Mouse (Mus musculus): ENCODE measurements around the gene Glod4. TPM values are rescaled to one million over a fixed set of nuclear protein-coding genes. Genes with fewer than 3 reads are reported as not detected.

Gene Glod4
- polyA plus RNA-seq (2015; fragmentation: Nextera tagmentation; extraction: Ambion mirVana) = 122 and 126 TPM in 2 replicates

GRCm38 (mm10) chr11:76242901-76243810, at the start of gene Glod4, which contains the start of gene Mrm3:
TSS of gene Glod4 (minus strand) at chr11:76243725.
TSS of gene Mrm3 (plus strand) at chr11:76243715.
- Histone ChIP-seq H3K27me3 (ENCODE audit: control insufficient read depth, insufficient read depth, low read depth, low read length) (no peaks in the 10 kb centered on the region), H3K27ac (ENCODE audit: low read length) (peak within 1 kb of the TSS; percentile 53; the same call in 1 of the 2 replicates), H3K4me1 (replicated peaks; ENCODE audit: control insufficient read depth, insufficient read depth, low read length) (peaks cover 10% of the 10 kb centered on the region), H3K9ac (ENCODE audit: low read length) (peak within 1 kb of the TSS; percentile 94), H3K4me3 (ENCODE audit: low read length) (peak within 1 kb of the TSS; percentile 89), H3K36me3 (ENCODE audit: control insufficient read depth, insufficient read depth, low read length) (peaks cover 5% of the 10 kb centered on the region; the same call in 1 of the 2 replicates), H3K4me2 (ENCODE audit: low read depth, low read length) (peak within 1 kb of the TSS; percentile 89), H3K9me3 (ENCODE audit: control insufficient read depth, low read length) (no peaks in the 10 kb centered on the region)
- under 1% methylated on average over 61 of the region's 61 CpGs for whole genome bisulfite sequencing
- ATAC-seq (ENCODE audit: low read depth) = peak; percentile 94

GRCm38 (mm10) chr11:76292831-76293230, 49.3 kb upstream of the Glod4 start:
- WGBS = 56% methylated on average over 6 of the region's 6 CpGs
- Histone ChIP-seq H3K27ac (ENCODE audit: low read length) (peak overlapping the region; percentile 89), H3K4me1 (replicated peaks; ENCODE audit: control insufficient read depth, insufficient read depth, low read length) (peaks cover 33% of the 10 kb centered on the region), H3K9ac (ENCODE audit: low read length) (no peak overlapping the region), H3K4me2 (ENCODE audit: low read depth, low read length) (peak overlapping the region; percentile 34), H3K27me3 (ENCODE audit: control insufficient read depth, insufficient read depth, low read depth, low read length) (no peaks in the 10 kb centered on the region), H3K4me3 (ENCODE audit: low read length) (peak overlapping the region; percentile 3; the same call in 1 of the 2 replicates), H3K36me3 (ENCODE audit: control insufficient read depth, insufficient read depth, low read length) (no peaks in the 10 kb centered on the region), H3K9me3 (ENCODE audit: control insufficient read depth, low read length) (no peaks in the 10 kb centered on the region)
- ATAC-seq (ENCODE audit: low read depth) = peak; percentile 44

- Histone ChIP-seq H3K27ac (ENCODE audit: low read length) (peak overlapping the region; percentile 89), H3K9me3 (ENCODE audit: control insufficient read depth, low read length) (no peaks in the 10 kb centered on the region), H3K4me2 (ENCODE audit: low read depth, low read length) (peak overlapping the region; percentile 34), H3K4me1 (replicated peaks; ENCODE audit: control insufficient read depth, insufficient read depth, low read length) (peaks cover 34% of the 10 kb centered on the region), H3K27me3 (ENCODE audit: control insufficient read depth, insufficient read depth, low read depth, low read length) (no peaks in the 10 kb centered on the region), H3K9ac (ENCODE audit: low read length) (peak overlapping the region; percentile 44; the same call in 1 of the 2 replicates), H3K4me3 (ENCODE audit: low read length) (peak overlapping the region; percentile 3; the same call in 1 of the 2 replicates), H3K36me3 (ENCODE audit: control insufficient read depth, insufficient read depth, low read length) (no peaks in the 10 kb centered on the region)
- 21% methylated on average over 15 of the region's 15 CpGs for WGBS
- ATAC-seq (ENCODE audit: low read depth) = peak; percentile 76
These were observed 48.9 kb upstream of the Glod4 start for GRCm38 (mm10) chr11:76292398-76292797.

GRCm38 (mm10) chr11:76291960-76292359, 48.4 kb upstream of the Glod4 start:
- H3K4me3 ChIP-seq (ENCODE audit: low read length) = no peak overlapping the region
- peak overlapping the region; percentile 34 for H3K4me2 ChIP-seq (ENCODE audit: low read depth, low read length)
- no peaks in the 10 kb centered on the region for H3K36me3 ChIP-seq (ENCODE audit: control insufficient read depth, insufficient read depth, low read length)
- WGBS = 48% methylated on average over 4 of the region's 4 CpGs
- H3K27ac ChIP-seq (ENCODE audit: low read length) = peak overlapping the region; percentile 89
- peaks cover 39% of the 10 kb centered on the region for H3K4me1 ChIP-seq (replicated peaks; ENCODE audit: control insufficient read depth, insufficient read depth, low read length)
- no peaks in the 10 kb centered on the region for H3K9me3 ChIP-seq (ENCODE audit: control insufficient read depth, low read length)
- H3K9ac ChIP-seq (ENCODE audit: low read length) = peak overlapping the region; percentile 44; the same call in 1 of the 2 replicates
- peak; percentile 59 for ATAC-seq (ENCODE audit: low read depth)
- no peaks in the 10 kb centered on the region for H3K27me3 ChIP-seq (ENCODE audit: control insufficient read depth, insufficient read depth, low read depth, low read length)

- peaks cover 50% of the 10 kb centered on the region for H3K4me1 ChIP-seq (replicated peaks; ENCODE audit: control insufficient read depth, insufficient read depth, low read length)
- no peaks in the 10 kb centered on the region for H3K9me3 ChIP-seq (ENCODE audit: control insufficient read depth, low read length)
- H3K27ac ChIP-seq (ENCODE audit: low read length) = peak overlapping the region; percentile 9; the same call in 1 of the 2 replicates
- H3K27me3 ChIP-seq (ENCODE audit: control insufficient read depth, insufficient read depth, low read depth, low read length) = no peaks in the 10 kb centered on the region
- WGBS = 44% methylated on average over 11 of the region's 11 CpGs
- no peaks in the 10 kb centered on the region for H3K36me3 ChIP-seq (ENCODE audit: control insufficient read depth, insufficient read depth, low read length)
- no peak overlapping the region for H3K4me3 ChIP-seq (ENCODE audit: low read length)
- no peak overlapping the region for H3K9ac ChIP-seq (ENCODE audit: low read length)
- no peak overlapping the region for H3K4me2 ChIP-seq (ENCODE audit: low read depth, low read length)
- no peak for ATAC-seq (ENCODE audit: low read depth)
These were observed 46.8 kb upstream of the Glod4 start for GRCm38 (mm10) chr11:76290367-76290766.

GRCm38 (mm10) chr11:76288645-76289044, 45.1 kb upstream of the Glod4 start:
- Histone ChIP-seq H3K36me3 (ENCODE audit: control insufficient read depth, insufficient read depth, low read length) (no peaks in the 10 kb centered on the region), H3K4me1 (replicated peaks; ENCODE audit: control insufficient read depth, insufficient read depth, low read length) (peaks cover 39% of the 10 kb centered on the region), H3K27me3 (ENCODE audit: control insufficient read depth, insufficient read depth, low read depth, low read length) (no peaks in the 10 kb centered on the region), H3K9me3 (ENCODE audit: control insufficient read depth, low read length) (peaks cover 2% of the 10 kb centered on the region; the same call in 1 of the 2 replicates), H3K9ac (ENCODE audit: low read length) (no peak overlapping the region), H3K4me3 (ENCODE audit: low read length) (no peak overlapping the region), H3K27ac (ENCODE audit: low read length) (no peak overlapping the region), H3K4me2 (ENCODE audit: low read depth, low read length) (no peak overlapping the region)
- WGBS = 89% methylated on average over 6 of the region's 6 CpGs
- no peak for ATAC-seq (ENCODE audit: low read depth)

- no peak overlapping the region for H3K27ac ChIP-seq (ENCODE audit: low read length)
- 34% methylated on average over 10 of the region's 10 CpGs for WGBS
- no peak overlapping the region for H3K9ac ChIP-seq (ENCODE audit: low read length)
- H3K9me3 ChIP-seq (ENCODE audit: control insufficient read depth, low read length) = peaks cover 4% of the 10 kb centered on the region; the same call in 1 of the 2 replicates
- no peak overlapping the region for H3K4me2 ChIP-seq (ENCODE audit: low read depth, low read length)
- H3K4me3 ChIP-seq (ENCODE audit: low read length) = no peak overlapping the region
- H3K4me1 ChIP-seq (replicated peaks; ENCODE audit: control insufficient read depth, insufficient read depth, low read length) = peaks cover 28% of the 10 kb centered on the region
- no peaks in the 10 kb centered on the region for H3K27me3 ChIP-seq (ENCODE audit: control insufficient read depth, insufficient read depth, low read depth, low read length)
- no peaks in the 10 kb centered on the region for H3K36me3 ChIP-seq (ENCODE audit: control insufficient read depth, insufficient read depth, low read length)
- no peak for ATAC-seq (ENCODE audit: low read depth)
These were observed 43.8 kb upstream of the Glod4 start for GRCm38 (mm10) chr11:76287301-76287700.

- H3K27me3 ChIP-seq (ENCODE audit: control insufficient read depth, insufficient read depth, low read depth, low read length) = no peaks in the 10 kb centered on the region
- peak; percentile 40; the same call in 1 of the 2 replicates for ATAC-seq (ENCODE audit: low read depth)
- no peak overlapping the region for H3K9ac ChIP-seq (ENCODE audit: low read length)
- H3K9me3 ChIP-seq (ENCODE audit: control insufficient read depth, low read length) = peaks cover 4% of the 10 kb centered on the region; the same call in 1 of the 2 replicates
- no peak overlapping the region for H3K4me3 ChIP-seq (ENCODE audit: low read length)
- no peak overlapping the region for H3K4me2 ChIP-seq (ENCODE audit: low read depth, low read length)
- no peak overlapping the region for H3K27ac ChIP-seq (ENCODE audit: low read length)
- H3K4me1 ChIP-seq (replicated peaks; ENCODE audit: control insufficient read depth, insufficient read depth, low read length) = peaks cover 21% of the 10 kb centered on the region
- no peaks in the 10 kb centered on the region for H3K36me3 ChIP-seq (ENCODE audit: control insufficient read depth, insufficient read depth, low read length)
- WGBS = 38% methylated on average over 10 of the region's 10 CpGs
These were observed 43.1 kb upstream of the Glod4 start for GRCm38 (mm10) chr11:76286534-76287126.

Data from lung, embryonic 16.5 days (tissue).